Mouse (Mus musculus) neural tube, postnatal 0 days (tissue): ENCODE results near the gene Hist1h2ad. TPM values are rescaled to one million over a fixed set of nuclear protein-coding genes. Genes with fewer than 3 reads are reported as not detected.

Experiments
- microRNA-seq: library from miRNA; unstranded; fragments of <30 nt; microRNA quantifications from one replicate; pipeline ENCODE4, GENCODE M21; 2016
- polyA plus RNA-seq: library from polyadenylated mRNA; unstranded; fragments of >200 nt; fragmentation: Nextera tagmentation; extraction: Ambion mirVana; gene quantifications from 2 replicates; pipeline ENCODE4 v1.2.1, GENCODE M21; 2015

The Hist1h2ad gene
- polyA plus RNA-seq, 1 experiment from 2014 or later = not detected

Small RNA genes lying within 50 kb of the gene (microRNA-seq; reads per million reads assigned to microRNA genes)
- gene Gm44297 = not detected
- not detected for gene Gm44359
- gene Gm44394 = not detected

Other genes with a start within 250 kb of the Hist1h2ad start
- 28.9 and 30.1 TPM in 2 replicates for gene Zfp322a, start 205.2 kb upstream of the Hist1h2ad start, polyA plus RNA-seq
- 7.2 and 8.3 TPM in 2 replicates for gene Abt1, start 150.5 kb upstream of the Hist1h2ad start, polyA plus RNA-seq
- 0.11 and 0.19 TPM in 2 replicates for gene Btn1a1, start 108.5 kb upstream of the Hist1h2ad start, polyA plus RNA-seq
- gene Btn2a2, start 85.5 kb upstream of the Hist1h2ad start, polyA plus RNA-seq = 0.09 TPM in 1 of 2 replicates, not detected in the other
- gene Hist1h4h, start 43.3 kb upstream of the Hist1h2ad start, polyA plus RNA-seq = 0.92 and 4.6 TPM in 2 replicates
- gene Hist1h2af, start 40.5 kb upstream of the Hist1h2ad start, polyA plus RNA-seq = 1.7 TPM in 1 of 2 replicates, not detected in the other
- gene Hist1h3g, start 39.0 kb upstream of the Hist1h2ad start, polyA plus RNA-seq = 1.3 TPM in 1 of 2 replicates, not detected in the other
- gene Hist1h2bh, start 31.0 kb upstream of the Hist1h2ad start, polyA plus RNA-seq = 0.09 and 0.36 TPM in 2 replicates
- 0.21 TPM in 1 of 2 replicates, not detected in the other for gene Hist1h3f, start 30.3 kb upstream of the Hist1h2ad start, polyA plus RNA-seq
- not detected in 2 replicates for gene Hist1h4f, start 22.7 kb upstream of the Hist1h2ad start, polyA plus RNA-seq
- 0.09 and 0.13 TPM in 2 replicates for gene Hist1h1d, start 21.1 kb upstream of the Hist1h2ad start, polyA plus RNA-seq
- 1.5 and 2.0 TPM in 2 replicates for gene Hist1h3e, start 12.0 kb upstream of the Hist1h2ad start, polyA plus RNA-seq
- gene Hist1h2ae, start 3.2 kb upstream of the Hist1h2ad start, polyA plus RNA-seq = 7.7 and 9.3 TPM in 2 replicates
- gene Hist1h2bg, start 3.0 kb upstream of the Hist1h2ad start, polyA plus RNA-seq = 1.5 and 3.0 TPM in 2 replicates
- 0.65 TPM in 1 of 2 replicates, not detected in the other for gene Hist1h2bf, start 185 bp upstream of the Hist1h2ad start, polyA plus RNA-seq
- 0.58 and 0.66 TPM in 2 replicates for gene Hist1h3d, start 1.4 kb downstream of the Hist1h2ad start, polyA plus RNA-seq
- gene Hist1h4d, start 7.2 kb downstream of the Hist1h2ad start, polyA plus RNA-seq = 25.2 and 28.2 TPM in 2 replicates
- gene Hist1h2be, start 46.7 kb downstream of the Hist1h2ad start, polyA plus RNA-seq = 0.80 and 0.89 TPM in 2 replicates
- 7.7 and 9.3 TPM in 2 replicates for gene Hist1h1e, start 48.2 kb downstream of the Hist1h2ad start, polyA plus RNA-seq
- 0.19 and 0.41 TPM in 2 replicates for gene Hist1h2ac, start 109.6 kb downstream of the Hist1h2ad start, polyA plus RNA-seq
- 37.8 and 45.4 TPM in 2 replicates for gene Hist1h2bc, start 109.8 kb downstream of the Hist1h2ad start, polyA plus RNA-seq
- gene Hist1h1t, start 121.4 kb downstream of the Hist1h2ad start, polyA plus RNA-seq = not detected in 2 replicates
- gene Hist1h4c, start 124.1 kb downstream of the Hist1h2ad start, polyA plus RNA-seq = 2.4 and 3.7 TPM in 2 replicates
- gene Hfe, start 136.5 kb downstream of the Hist1h2ad start, polyA plus RNA-seq = 6.6 and 7.2 TPM in 2 replicates
- 16.4 and 22.5 TPM in 2 replicates for gene Hist1h1c, start 164.4 kb downstream of the Hist1h2ad start, polyA plus RNA-seq
- gene Hist1h3c, start 171.2 kb downstream of the Hist1h2ad start, polyA plus RNA-seq = not detected in 2 replicates
- gene Hist1h2bb, start 172.4 kb downstream of the Hist1h2ad start, polyA plus RNA-seq = 0.62 TPM in 1 of 2 replicates, not detected in the other
- gene Hist1h2ab, start 176.7 kb downstream of the Hist1h2ad start, polyA plus RNA-seq = 2.7 and 4.7 TPM in 2 replicates
- gene Hist1h3b, start 177.9 kb downstream of the Hist1h2ad start, polyA plus RNA-seq = 0.58 TPM in 1 of 2 replicates, not detected in the other
- gene Hist1h4b, start 182.6 kb downstream of the Hist1h2ad start, polyA plus RNA-seq = 1.2 TPM in 1 of 2 replicates, not detected in the other
- 0.54 TPM in 1 of 2 replicates, not detected in the other for gene Hist1h4a, start 186.8 kb downstream of the Hist1h2ad start, polyA plus RNA-seq
- 0.66 and 0.94 TPM in 2 replicates for gene Hist1h3a, start 188.0 kb downstream of the Hist1h2ad start, polyA plus RNA-seq
- 0.50 and 0.66 TPM in 2 replicates for gene Hist1h1a, start 189.3 kb downstream of the Hist1h2ad start, polyA plus RNA-seq
- not detected in 2 replicates for gene Trim38, start 195.5 kb downstream of the Hist1h2ad start, polyA plus RNA-seq
- not detected in 2 replicates for gene Slc17a2, start 232.6 kb downstream of the Hist1h2ad start, polyA plus RNA-seq